Mouse (Mus musculus) kidney, postnatal 0 days (tissue): Measurements from ENCODE around the gene Letm1. TPM values are rescaled to one million over a fixed set of nuclear protein-coding genes. Genes with fewer than 3 reads are reported as not detected.

Source experiments
- ATAC-seq: fragments of 200-750 bp; cut with Nextera tagmentation; replicated peaks from 2 replicates; pipeline ENCODE4 v1.8.0; 2017; ENCODE audit warnings: low read depth, moderate number of reproducible peaks, moderate TSS enrichment, moderate library complexity; ENCODE audit not compliant: low FRiP score
- DNase-seq: peaks from one replicate; pipeline ENCODE4 v3.0.0-alpha.2; 2016; ENCODE audit warnings: low spot score
- H3K27ac ChIP-seq: fragments of 300-500 bp; sonication (generic); 2 replicates; pipeline ENCODE4 v1.5.1; 2014; ENCODE audit warnings: mild to moderate bottlenecking
- H3K27me3 ChIP-seq: fragments of 300-500 bp; sonication (generic); 2 replicates; pipeline ENCODE4 v1.6.1; 2014; ENCODE audit warnings: low read length, mixed read lengths; ENCODE audit not compliant: insufficient read depth
- H3K36me3 ChIP-seq: fragments of 300-500 bp; sonication (generic); 2 replicates; pipeline ENCODE4 v1.6.1; 2014; ENCODE audit warnings: low read length, mixed read lengths; ENCODE audit not compliant: insufficient read depth
- H3K4me1 ChIP-seq: fragments of 300-500 bp; sonication (generic); replicated peaks from 2 replicates; pipeline ENCODE4 v1.6.1; 2014; ENCODE audit warnings: antibody characterized with exemption, low read length, mixed read lengths; ENCODE audit not compliant: insufficient read depth
- H3K4me2 ChIP-seq: fragments of 300-500 bp; sonication (generic); 2 replicates; pipeline ENCODE4 v1.6.1; 2014; ENCODE audit warnings: mild to moderate bottlenecking, low read length, moderate library complexity, mixed read lengths
- H3K4me3 ChIP-seq: fragments of 300-500 bp; sonication (generic); replicated peaks from 2 replicates; pipeline ENCODE4 v1.5.1; 2014; ENCODE audit warnings: low read depth, low read length
- H3K9ac ChIP-seq: fragments of 300-500 bp; sonication (generic); 2 replicates; pipeline ENCODE4 v1.6.1; 2014; ENCODE audit warnings: low read depth, low read length
- H3K9me3 ChIP-seq: fragments of 300-500 bp; sonication (generic); replicated peaks from 2 replicates; pipeline ENCODE4 v1.6.1; 2016; ENCODE audit warnings: low read length, inconsistent platforms, mixed read lengths
- CTCF ChIP-seq: IDR thresholded peaks from 2 replicates; pipeline ENCODE4 v1.5.1; 2016; ENCODE audit warnings: antibody characterized with exemption, low read depth, mild to moderate bottlenecking, moderate library complexity
- WGBS: fragments of 180-500 bp; shearing (Covaris S2); extraction: QIAGEN DNeasy Blood & Tissue Kit; methylation state at CpG from one replicate; pipeline ENCODE4 v1.1.7; 2014; 5-methylcytosine and 5-hydroxymethylcytosine counted together
- polyA plus RNA-seq: library from polyadenylated mRNA; unstranded; fragments of >200 nt; fragmentation: Nextera tagmentation; extraction: Ambion mirVana; gene quantifications from 2 replicates; pipeline ENCODE4 v1.2.1, GENCODE M21; 2015

Letm1 gene
- polyA plus RNA-seq, 1 experiment from 2014 or later = 53.4 TPM

DNA sequence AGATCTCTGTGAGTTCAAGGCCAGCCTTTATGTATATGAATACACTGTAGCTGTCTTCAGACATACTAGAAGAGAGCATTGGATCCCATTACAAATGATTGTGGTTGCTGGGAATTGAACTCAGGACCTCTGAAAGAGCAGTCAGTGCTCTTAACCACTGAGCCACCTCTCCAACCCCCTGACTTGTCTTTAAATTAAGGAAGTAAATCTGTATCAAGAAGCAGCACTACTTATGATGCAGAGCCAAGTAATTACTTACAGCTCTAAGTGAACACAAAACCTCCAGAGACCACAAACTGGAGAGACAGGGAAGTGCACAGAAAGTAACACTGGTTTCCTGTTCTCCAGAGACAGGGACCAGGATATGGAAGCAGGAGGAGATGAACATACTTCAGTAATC, 5.4 kb downstream of the Letm1 start:
- H3K4me1 ChIP-seq = no peaks in the 10 kb centered on the region
- no peak overlapping the region for H3K27ac ChIP-seq
- peaks cover 18% of the 10 kb centered on the region for H3K36me3 ChIP-seq
- ATAC-seq (no peak), DNase-seq (no peak)
- no peaks in the 10 kb centered on the region for H3K9me3 ChIP-seq
- no peak overlapping the region for H3K4me2 ChIP-seq
- no peaks in the 10 kb centered on the region for H3K27me3 ChIP-seq
- no peak for TF ChIP-seq CTCF
- no peak overlapping the region for H3K4me3 ChIP-seq
- H3K9ac ChIP-seq = no peak overlapping the region

DNA sequence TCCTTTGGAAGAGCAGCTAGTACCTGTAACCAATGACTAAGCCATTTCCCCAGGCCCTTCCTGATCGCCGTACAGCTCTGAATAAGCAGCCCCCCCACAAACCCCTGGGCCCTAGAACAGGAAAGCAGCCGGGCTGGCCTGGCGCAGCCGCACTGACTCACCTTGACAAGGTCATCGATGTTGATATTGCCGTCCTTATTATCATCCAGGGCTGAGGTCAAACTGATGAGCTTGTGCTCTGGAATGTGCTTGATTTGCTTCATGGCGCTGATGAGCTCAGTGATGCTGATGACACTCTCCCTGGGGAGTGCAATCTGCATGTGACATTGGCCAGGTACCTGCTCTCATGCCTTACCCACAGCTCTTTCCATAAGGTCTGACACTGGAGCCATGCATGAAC, 39.1 kb downstream of the Letm1 start:
- no peak overlapping the region for H3K4me2 ChIP-seq
- H3K27ac ChIP-seq = no peak overlapping the region
- no peak for ATAC-seq
- H3K9ac ChIP-seq = no peak overlapping the region
- H3K4me1 ChIP-seq = no peaks in the 10 kb centered on the region
- H3K4me3 ChIP-seq = no peak overlapping the region
- no peaks in the 10 kb centered on the region for H3K9me3 ChIP-seq
- 93% methylated on average over 8 of the region's 8 CpGs for WGBS
- TF ChIP-seq CTCF = no peak
- H3K27me3 ChIP-seq = no peaks in the 10 kb centered on the region
- no peak for DNase-seq
- peaks cover 58% of the 10 kb centered on the region for H3K36me3 ChIP-seq

DNA sequence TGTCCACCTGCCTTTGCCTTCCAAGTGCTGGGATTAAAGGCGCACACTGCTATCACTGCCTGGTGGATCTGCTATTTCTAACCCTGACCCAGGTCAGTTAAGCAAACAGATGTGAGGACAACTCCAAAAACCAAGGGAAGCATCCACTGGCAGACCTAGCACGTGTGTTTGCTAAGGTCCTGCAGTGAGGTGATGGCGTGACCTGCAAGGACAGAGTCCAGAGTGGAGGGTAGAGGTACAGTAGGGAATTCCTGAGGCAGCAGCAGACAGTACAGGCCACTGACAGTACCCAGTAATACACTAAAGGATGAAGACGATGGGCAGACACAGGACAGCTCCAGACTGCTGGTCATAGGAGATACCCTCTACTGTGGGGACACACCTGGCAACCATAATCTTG, 42.1 kb downstream of the Letm1 start:
- TF ChIP-seq CTCF = no peak
- Histone ChIP-seq H3K36me3 (peaks cover 37% of the 10 kb centered on the region), H3K4me1 (no peaks in the 10 kb centered on the region), H3K4me3 (no peak overlapping the region), H3K4me2 (no peak overlapping the region), H3K9me3 (no peaks in the 10 kb centered on the region), H3K27me3 (no peaks in the 10 kb centered on the region), H3K27ac (no peak overlapping the region), H3K9ac (no peak overlapping the region)
- ATAC-seq = no peak
- WGBS = 79% methylated on average over 4 of the region's 4 CpGs
- no peak for DNase-seq

DNA sequence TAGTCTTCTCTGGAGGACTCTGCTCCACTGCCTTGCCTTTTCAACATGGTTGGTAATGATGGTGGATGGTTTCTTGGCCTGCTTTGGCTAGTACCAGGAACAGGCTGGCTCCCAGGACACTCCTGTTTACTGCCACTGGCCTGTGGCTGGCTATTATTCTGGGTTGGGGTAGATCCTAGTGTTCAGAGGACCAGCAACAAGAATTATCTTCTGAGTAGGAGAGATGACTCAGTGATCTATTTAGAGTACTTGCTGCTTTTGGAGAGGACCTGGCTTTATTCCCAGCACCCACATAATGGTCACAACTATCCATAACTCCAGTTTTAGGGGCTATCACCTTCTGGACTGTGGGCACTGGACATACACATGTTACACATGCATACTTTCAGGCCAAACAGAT, 44.3 kb downstream of the Letm1 start:
- TF ChIP-seq CTCF = no peak
- Histone ChIP-seq H3K27me3 (no peaks in the 10 kb centered on the region), H3K4me3 (no peak overlapping the region), H3K4me1 (no peaks in the 10 kb centered on the region), H3K4me2 (no peak overlapping the region), H3K36me3 (peaks cover 26% of the 10 kb centered on the region), H3K9ac (no peak overlapping the region), H3K27ac (no peak overlapping the region), H3K9me3 (no peaks in the 10 kb centered on the region)
- no peak for DNase-seq
- ATAC-seq = no peak

DNA sequence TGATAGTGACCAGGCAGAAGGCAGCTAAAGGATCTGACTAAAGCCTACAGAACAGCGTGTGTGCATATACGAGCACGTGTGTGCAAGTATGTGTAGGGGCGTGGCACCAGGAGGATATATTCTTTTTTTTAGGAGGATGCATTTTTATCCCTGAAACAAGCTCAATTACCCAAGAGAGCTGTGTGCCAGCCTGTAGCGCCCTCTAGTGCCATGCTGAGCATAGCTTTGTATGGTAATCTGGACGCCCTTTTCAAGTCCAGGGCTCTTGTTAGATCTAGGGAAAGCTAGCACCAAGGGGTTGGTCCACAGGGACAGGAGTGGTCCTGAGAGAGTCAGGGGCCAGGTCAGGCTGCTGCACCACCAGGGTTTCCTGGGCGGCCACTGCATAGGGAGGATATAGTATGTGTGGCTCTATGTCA, 44.7 kb downstream of the Letm1 start:
- TF ChIP-seq CTCF = peak; percentile 93
- Histone ChIP-seq H3K27me3 (no peaks in the 10 kb centered on the region), H3K4me3 (no peak overlapping the region), H3K9me3 (no peaks in the 10 kb centered on the region), H3K9ac (no peak overlapping the region), H3K4me2 (no peak overlapping the region), H3K4me1 (no peaks in the 10 kb centered on the region), H3K27ac (no peak overlapping the region), H3K36me3 (peaks cover 21% of the 10 kb centered on the region)
- 20% methylated on average over 7 of the region's 7 CpGs for WGBS
- ATAC-seq = no peak
- peak; percentile 86 for DNase-seq

DNA sequence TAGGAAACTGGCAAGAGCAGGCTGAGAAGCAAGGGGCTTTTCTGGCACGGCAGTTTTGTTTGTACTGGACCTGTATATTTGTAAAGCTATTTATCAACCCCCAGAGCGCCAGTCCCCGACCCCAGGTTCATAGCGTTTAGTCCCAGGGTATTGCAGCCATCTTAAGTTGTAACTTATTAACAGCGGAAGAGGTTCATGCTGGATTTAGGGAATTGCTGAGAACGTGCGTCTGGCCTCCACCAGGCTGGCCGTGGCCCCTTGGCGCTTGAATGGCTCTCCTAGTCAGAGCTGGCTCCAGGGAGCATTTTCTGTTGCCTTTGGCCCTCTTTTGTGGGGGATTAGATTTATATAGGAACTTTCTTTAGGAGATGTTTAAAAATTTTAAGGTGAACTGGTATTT, 46.4 kb downstream of the Letm1 start:
- Histone ChIP-seq H3K27me3 (no peaks in the 10 kb centered on the region), H3K4me2 (no peak overlapping the region), H3K36me3 (0 out of 2 replicates have a peak, but pooled peaks cover 19% of the 10 kb centered on the region), H3K27ac (no peak overlapping the region), H3K4me3 (no peak overlapping the region), H3K9ac (no peak overlapping the region), H3K9me3 (no peaks in the 10 kb centered on the region), H3K4me1 (no peaks in the 10 kb centered on the region)
- peak; percentile 33 for DNase-seq
- TF ChIP-seq CTCF = no peak
- 39% methylated on average over 9 of the region's 9 CpGs for WGBS
- no peak for ATAC-seq

DNA sequence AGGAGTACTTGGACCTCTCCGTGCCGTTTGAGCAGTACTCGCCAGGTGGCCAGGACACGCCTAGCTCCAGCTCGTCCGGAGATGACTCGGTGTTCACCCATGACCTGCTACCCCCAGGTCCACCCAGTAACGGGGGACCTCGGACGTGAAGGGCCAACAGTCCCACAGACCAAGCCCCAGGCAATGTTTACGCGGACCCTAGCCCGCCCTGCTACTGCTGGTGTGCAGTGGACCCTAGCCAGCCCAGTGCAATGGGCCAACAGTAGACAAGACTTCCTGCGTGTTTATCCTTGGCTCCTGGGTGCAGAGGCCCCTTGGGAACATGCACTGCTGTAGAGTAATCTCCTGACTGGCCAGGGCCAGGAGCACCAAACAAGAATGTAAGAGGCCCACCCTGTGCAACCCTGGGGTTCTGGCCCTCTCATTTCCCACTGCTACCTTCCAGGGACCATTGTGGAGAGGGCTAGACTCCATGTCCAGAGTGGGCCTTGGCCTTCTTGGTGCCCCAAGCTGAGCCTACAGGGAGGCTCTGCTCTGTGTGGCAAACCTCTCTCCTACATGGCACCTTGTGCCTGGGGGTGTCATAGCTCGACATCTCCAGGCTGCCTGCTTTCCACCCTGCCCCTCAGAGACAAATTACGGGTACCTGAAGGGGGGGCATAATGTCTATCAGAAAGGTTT, 47.1 kb downstream of the Letm1 start:
- Histone ChIP-seq H3K4me3 (no peak overlapping the region), H3K9me3 (no peaks in the 10 kb centered on the region), H3K9ac (no peak overlapping the region), H3K27me3 (no peaks in the 10 kb centered on the region), H3K36me3 (0 out of 2 replicates have a peak, but pooled peaks cover 19% of the 10 kb centered on the region), H3K27ac (peak overlapping the region; percentile 60), H3K4me2 (no peak overlapping the region), H3K4me1 (no peaks in the 10 kb centered on the region)
- no peak for TF ChIP-seq CTCF
- peak; percentile 21; the same call in 1 of the 2 replicates for ATAC-seq
- 76% methylated on average over 16 of the region's 16 CpGs for WGBS
- no peak for DNase-seq
